Mouse (Mus musculus): ENCODE results near the gene Lmx1b.

Lmx1b gene

DNA sequence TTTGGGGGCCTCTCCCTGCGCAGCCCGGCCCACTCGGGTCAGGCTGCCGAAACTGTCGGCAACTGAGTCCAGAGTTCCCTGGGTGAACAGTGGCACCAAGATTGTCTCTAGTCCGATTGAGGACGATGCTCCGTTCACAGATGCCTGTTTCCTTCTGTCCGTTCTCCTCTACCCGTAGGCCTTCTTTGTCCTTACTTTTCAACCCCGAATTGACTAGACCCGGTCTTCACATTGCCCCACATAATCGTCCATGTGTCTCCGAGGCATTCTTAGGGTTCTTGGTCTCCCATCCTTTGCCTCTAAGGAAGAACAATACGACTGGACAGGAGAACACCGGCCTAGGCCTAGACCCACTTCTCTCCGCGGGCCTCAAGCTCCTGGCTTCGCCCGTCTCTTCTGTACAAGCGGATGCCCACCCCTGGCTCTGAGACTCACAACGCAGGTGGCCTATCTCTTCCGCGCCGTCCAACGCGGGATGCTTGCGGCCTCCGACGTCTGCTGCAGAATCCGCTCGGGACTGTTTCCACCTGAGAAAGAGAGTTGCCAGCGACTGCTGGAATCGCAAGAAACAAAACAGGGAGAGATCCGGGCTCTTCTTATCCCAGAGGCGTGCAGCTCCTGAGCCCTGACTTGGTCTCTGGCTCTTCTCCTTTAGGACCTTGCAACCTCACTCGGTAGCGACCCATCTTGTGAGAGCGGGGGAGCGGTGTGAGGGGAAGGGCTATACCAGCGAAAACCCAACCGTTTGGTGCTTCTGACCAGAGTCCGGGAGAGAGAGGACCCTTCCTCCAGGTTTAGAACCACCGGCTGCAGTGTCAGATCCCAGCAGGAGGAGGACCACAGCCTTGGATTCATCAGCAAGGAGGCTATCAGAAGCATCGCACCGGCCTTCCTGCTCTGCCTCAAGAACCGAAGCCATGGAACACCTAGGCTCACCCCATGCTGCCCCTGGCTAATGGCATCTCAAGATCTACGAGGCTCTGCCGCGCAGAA lies 3.7 kb upstream of the Lmx1b start:
- DNase-seq (ENCODE audit: low read depth): no peak

DNA sequence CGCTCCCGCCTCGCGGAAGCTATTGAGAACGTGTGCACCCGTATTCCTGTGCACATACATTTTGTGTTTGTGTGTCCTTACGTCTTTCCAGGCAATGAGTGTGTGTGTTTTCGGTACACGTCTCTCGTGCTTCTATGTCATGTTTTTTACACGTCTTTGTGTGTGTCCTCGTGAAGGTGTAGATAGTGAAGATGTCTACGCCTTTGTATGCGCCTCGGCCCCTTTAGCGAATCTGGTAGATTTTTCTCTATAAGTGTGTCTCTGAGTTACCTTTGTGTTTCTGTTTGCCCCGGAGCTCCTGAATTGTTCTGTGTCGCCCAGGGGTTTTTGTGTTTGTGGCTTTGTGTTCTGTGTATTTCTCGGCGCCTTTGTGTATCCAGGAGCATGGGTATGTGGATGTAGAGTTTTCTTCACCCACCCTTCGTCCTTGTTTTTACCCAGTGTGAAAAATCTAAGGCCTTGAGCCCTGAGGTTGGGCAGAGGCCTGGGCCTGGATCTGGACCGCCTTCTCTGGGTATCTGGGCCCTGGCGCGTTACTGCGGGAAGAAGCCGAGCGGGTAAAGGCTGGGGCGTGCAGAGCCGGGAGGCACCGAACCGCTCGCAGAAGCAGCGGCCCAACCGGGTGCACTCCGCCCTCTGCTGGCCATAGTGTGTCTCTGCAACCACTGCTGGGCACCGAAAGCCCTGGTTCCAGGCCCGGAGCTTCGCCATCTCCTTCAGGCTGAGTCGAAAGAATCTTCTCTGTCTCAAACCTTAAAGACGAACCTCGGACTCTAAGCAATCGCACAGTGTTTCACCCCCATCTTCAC lies 2.5 kb upstream of the Lmx1b start:
- no peak for DNase-seq (ENCODE audit: low read depth)

DNA sequence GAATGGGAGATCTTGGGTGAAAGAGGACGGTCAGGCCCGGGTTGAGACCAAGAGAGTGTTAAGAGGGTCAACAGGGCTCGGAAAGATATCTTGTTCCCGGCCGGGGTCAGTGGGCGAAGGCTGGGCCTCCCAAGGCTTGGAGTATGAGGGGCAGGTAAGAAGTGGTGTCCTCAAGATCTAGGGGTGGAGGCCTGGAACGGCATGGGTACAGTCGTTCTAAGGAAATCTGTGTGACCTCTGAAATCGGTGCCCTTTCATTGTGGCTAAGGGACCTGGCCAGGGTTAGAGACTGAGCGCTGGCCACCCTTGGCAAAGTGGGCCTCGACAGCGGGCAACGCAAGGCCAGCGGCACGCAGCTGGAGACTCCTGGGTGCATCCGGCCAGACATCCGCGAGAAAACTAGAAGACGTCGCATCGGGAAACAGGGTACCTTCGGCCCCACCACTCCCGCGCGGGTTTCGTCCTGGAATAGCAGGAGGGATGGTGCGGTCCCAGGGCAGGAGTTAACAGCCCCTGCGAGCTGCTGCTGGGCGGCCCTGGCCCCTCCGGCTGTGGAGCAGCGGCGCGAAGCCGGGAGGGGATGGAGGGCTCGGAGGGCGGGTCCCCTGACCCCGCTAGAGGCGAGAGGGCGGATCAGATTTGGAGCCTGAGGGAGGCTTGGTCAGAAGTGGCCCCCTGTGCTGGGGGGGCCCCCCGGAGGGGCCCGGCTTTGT lies 1.7 kb upstream of the Lmx1b start:
- no peak for DNase-seq (ENCODE audit: low read depth)

DNA sequence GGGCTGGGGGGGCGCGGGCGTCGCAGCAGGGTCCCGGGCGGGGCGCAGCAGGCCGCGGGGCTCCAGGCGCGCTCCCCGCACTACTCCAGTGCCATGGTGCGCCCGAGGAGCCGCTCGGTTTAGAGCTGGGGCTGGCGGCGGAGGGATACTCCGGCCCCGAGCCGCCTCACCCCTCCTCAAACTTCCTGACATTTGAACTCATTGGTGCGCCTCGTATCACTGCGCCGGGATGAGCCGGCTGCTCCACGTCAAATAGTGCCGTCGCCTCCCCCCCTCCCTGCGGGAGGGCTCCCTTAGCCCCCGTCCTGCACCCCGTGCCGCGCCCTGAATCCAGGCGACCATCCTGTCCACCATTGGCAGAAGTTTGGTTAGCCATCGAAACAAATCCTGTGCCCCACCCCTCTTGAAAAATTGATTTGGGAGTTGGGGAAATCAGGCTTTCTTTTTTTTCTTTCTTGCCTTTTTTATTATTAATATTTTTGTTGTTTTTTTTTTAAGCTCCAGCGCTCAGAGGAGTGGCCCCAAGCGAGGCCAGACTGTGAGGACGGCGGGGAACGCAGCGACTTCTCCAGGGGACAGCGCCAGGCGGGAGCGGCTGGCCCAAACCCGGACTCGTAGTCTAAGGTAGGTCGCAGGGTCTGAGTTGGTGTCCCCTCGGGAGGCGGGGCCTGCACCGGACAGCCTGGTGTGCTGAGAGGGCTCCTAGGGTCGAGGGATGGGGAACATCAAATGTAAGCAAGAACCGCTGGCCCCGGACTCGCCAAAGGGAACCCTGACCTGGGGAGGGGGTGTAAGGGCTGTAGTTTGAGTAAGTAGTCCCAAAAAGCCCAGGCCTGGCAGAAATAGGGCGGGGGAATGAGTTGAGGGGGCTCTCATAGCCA lies 907 bp upstream of the Lmx1b start:
- DNase-seq (ENCODE audit: low read depth): no peak

DNA sequence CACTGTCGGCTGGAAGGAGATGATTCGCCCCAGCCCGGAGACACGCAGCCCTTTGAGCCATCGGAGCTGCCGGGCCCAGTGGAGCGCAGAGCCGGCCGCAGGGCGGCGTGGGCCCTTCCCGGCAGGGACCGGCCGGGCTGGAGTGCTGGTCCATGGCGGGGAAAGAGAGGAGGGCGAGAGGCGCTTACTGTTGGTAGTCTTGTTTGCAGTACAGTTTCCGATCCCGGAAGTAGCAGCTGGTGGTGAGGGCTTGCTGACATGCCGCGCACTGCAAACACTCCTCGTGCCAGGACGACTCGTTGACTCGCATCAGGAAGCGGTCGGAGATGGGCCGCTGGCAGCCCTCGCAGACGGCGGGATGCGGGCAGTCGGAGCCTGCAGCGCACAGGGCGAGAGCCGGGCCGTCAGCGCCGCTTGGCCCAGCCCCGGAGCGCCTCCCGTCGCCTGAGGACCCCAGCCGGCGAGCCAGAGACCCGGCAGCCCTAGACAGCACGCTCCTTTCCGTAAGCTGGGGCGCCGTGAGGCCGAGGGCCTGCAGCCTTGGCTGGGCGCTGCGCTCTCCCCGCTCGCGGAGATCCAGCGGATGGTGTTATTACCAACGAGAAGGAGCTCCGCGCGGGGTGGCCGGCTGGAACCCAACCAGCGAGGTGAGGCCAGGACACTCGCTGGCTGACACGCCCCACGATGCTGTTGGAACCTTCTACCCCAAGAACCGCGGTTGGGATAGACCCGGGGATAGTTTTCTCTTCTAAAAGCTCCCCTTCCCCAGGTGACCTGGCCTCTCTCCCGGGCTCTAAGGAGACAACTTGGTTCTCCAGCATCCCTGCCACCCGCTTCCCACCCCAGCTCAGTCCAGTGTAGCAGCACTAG lies 775 bp downstream of the Lmx1b start:
- DNase-seq (ENCODE audit: low read depth): no peak

DNA sequence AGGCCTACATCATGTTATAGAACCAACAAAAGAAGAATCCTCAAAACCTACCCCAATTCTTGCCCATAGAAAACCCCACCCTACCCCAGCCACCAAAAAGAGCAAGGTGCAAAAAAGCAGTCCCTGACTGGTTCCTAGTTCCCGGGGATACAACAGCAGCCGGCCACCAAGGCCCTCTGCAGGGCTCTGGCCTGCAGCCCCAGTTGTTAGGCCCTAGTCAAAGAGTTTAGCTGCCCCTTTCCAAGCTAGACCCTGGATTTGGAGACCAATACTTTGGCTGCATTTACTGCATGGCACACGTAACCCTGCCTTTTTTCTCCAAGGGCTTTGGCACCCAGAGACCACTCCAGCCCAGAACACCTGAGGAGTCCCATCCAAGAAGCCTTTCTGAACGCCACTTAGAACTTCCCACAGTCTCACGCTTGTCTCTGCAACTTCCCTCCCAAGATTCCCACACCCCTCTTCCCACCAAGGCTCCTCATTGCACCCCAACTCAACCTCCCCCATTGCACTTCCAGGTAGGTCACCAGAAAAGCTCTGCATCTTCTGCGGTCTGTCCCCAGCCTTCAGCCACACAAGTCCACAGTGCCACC lies 2.1 kb downstream of the Lmx1b start:
- DNase-seq (ENCODE audit: low read depth): no peak

DNA sequence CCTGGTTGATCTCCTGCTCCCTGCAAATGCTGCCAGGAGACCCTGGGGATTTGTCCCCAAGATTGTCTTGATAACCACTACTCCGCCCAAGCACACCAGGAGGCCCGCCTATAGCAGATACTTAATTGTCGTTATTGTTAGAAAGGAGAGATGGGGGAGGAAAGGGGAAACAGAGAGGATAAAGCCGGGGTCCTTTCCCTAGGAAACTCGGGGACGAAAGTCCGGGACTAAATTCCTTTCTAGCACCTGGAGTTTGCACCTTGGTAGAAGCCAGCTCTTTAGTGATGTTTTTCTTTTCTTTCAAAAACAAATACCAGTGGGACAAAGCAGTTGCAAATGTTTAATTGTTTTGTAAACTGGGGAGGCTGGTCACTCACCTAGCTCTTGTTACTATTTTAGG lies 3.0 kb downstream of the Lmx1b start:
- DNase-seq (ENCODE audit: low read depth): no peak

DNA sequence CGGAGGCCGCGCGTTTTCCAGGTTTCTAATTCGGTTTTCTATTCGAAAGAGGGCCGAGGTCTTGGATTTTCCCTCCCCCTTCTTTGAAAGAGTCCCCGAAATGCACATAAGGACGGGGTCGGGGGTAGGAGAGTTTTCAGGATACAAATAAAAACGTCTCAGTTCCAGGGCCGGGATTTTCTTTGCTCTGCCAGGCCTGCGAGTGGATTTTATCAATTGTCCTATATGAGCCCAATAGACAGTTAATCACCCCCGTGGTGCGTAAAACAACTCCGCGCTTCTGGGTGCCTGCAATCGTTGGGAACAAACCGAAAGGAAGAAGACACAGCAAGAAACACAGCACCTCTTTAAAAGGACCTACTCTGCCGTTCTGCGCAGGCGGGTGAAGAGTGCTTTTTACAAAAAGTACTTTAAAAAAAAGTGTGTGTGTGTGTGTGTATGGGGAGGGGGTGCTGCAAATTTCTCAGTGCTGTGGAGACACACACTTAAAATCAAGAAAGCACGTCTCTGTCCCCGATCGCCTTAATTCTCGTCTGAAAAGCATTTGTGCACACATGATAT lies 3.6 kb downstream of the Lmx1b start:
- no peak for DNase-seq (ENCODE audit: low read depth)

DNA sequence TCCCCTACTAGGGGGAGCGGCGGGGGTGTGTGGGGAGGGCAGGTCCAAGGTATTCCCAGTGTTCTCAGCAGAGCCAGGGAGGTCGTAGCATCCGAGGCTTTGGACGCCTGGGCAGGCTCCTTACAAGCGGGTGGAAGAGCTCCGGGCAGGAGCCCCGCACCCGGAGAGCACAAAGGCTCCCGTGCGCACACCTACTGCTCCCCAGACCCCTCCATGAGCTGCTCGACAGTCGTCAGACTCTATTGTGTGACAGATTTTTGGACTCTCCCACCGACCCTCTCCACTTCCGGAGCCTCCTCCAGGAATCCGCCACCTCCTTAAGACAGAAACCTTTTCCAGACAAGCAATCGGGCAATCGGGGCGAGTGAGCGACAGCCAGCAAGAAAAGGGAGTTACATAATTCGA lies 4.2 kb downstream of the Lmx1b start:
- no peak for DNase-seq (ENCODE audit: low read depth)

DNA sequence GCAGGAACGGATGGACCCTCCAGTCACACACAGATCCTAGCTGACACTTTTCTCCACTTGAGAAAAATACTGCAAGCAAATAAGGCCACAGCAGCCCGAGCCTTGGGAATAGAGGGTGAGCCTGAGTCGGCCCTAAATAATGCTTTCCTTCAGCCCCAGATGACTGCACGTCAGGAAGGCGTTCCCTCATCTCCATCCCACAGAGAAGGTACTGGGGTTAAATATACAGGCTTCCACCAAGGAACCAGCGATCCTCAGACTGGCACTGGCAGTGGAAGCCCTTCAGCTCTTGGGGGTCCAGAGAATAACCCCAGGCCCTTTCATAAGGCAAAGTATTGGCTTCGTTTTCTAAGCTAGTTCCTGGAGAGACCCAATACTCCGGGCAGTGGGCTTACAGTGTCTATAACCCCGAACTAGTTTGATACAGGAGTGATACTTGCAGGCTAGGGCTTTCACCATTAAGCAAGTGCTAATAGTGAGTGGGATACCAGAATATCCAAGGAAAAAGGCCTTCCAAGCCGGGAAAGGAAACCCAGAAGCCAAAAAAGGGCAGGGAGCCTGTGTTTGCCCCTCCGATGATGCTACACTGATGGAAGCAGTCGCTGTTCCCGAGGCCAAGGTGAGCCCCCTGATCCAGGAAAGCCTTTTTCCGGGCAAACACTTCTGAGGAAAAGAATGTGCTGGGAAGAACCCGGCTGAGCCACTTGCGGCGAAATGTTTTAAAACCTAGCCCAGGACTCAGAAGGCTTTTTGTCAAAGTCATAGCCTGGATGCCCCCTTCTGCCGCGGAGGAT lies 4.8 kb downstream of the Lmx1b start:
- DNase-seq (ENCODE audit: low read depth): no peak

DNA sequence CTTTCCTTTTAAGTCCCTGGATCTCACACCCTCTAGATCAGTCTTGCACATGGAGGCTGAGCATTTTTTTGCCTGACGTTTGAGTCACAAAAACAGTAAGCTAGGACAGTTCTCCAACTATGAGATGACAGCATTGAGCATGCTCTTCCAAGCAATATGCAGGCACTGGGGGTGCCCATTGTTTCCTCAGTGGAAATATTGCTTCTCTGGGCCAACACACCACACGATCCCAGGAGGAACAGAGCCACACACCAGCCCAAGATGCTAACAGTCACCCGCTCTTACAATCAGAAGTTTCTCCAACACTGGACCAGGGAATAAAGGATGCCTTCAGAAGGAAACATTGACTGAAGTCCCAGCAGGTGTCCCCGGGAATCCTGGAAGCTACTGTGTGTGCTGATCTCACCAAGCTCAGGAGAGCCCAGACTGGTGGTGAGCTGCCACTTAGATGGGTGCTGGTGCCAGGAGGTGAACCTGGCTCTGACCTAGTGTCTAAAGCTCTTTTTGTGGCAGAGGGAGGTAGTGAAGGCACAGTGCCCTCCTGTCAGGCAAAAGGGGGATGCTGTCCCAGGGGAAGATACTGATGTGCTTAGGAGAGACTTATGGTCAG lies 5.7 kb downstream of the Lmx1b start:
- no peak for DNase-seq (ENCODE audit: low read depth)

DNA sequence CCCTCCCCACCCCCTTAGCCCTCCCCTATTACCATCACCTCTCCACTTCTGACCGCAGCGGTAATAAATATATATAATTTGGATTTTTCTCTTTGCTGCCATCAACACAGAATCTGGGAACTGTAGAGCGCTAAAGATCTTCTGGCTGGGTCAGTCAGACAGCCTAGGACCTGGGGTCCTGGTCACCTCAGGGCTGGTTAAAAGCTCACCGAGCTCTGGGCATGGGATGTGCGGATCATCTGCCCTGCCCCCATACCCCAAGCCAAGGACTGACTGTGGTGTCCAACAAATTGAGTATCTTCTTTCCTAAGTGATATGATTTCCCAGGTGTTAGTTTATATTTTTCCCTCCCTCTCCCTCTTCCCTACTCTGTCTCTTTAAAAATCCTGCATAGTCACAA lies 6.4 kb downstream of the Lmx1b start:
- DNase-seq (ENCODE audit: low read depth): no peak

DNA sequence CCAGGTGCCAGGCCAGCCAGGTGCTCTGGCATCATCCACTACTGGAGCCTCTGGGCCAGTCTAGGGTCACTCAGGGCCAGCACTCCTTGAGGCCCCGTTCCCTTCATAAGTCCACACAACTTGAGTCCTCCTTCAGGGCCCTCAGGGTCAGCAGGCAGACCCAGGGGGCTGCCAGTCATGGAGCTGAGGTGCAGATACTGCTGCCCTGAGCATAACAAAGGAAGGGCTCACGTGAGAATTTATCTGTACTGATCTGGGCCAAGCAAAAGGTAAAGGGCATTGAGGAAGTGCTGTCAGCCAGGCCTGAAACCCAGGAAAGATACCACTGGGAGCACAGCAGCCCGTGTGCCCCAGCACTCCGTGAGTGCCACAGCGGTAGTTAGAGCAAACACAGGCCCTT lies 7.1 kb downstream of the Lmx1b start:
- DNase-seq (ENCODE audit: low read depth): no peak

DNA sequence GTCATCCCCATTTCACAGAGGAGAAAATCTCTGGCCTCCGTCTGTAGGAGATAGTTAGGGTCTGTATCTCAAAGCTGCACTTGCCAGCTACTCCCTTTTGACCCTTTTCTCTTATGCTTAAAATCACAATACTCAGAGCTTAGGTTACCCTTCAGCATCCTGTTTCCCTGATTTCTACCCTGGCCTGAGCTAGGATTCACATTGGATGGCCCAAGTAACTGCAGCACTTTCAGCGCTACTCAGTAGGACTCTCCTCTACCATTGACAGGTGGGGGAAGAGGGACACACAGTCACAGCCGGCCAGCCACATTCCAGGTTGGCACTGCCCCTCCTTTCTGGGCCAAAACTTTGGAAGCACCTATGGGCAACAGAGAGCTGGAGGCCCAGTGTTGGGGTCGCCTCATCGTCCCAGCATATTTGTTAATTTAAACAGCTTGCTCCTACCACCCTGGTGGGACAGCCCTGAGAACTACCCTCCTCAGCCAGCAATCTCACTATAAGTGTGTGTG lies 7.7 kb downstream of the Lmx1b start:
- DNase-seq (ENCODE audit: low read depth): no peak

DNA sequence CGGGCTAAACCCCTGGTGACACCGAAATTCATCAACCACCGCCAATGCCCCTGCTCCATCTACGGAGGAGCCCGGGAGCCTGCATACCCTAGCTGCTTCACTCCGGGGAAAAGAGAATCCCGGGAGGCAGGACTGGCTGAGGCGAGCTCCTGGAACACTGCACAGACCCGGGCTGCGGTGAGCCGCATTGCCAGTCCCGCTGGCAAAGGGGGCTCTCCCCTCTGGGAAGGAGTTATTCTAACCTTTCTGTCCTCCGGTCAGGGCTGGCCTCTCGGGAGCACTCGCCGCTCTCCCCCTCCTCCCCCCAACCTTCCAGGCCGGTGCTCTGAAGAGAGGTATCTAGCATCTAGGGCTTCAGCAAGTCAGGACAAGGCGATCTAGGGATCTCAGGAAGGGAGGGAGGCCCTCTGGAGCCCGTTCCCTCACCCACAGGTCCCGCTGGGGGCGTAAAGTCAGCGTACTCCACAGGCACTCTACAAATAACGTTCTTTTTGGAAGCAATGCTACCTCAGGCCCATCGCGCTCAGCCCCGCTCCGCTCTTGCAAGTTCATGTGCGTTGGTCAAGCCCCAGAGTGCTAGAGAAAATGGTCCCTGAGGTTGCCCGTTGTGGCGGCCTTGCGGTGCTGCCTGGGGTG lies 8.5 kb downstream of the Lmx1b start:
- DNase-seq (ENCODE audit: low read depth): no peak

DNA sequence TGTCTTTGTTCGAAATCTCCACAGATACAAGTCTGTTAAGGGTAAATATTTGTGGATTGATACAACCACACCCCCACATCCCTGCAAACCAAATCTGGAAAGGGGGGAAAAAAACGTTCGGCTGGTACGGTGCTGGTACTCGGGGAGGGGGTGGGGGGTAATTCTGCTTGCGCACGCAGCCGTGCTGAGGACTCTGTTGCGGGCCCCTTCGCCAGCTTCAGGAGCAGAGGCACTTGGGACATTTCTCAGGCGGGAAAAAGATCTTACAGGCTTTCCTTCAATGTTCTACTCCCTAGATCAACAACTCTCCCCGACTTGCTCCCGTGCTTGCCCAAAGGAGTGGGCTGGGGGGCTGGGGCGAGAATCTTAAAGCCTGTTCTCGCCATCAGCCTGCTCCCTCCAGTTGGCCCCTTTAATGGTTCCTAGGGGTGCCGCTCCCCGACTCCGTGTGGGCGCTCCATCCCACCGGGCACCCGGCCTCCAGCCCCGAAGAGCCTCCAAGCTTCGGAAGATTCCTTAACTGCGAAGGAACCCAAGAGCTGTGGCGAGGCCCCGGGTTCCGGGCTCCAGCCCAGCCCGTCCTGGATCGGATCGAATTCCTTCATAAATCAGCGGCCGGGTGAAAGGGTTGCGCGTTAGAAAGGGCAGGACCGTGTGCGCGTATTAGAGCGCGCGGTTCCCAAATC lies 9.1 kb downstream of the Lmx1b start:
- no peak for DNase-seq (ENCODE audit: low read depth)

Measured in 416B (cell line).